Mouse (Mus musculus) lung, adult 2 months (tissue): Measurements from ENCODE around the gene Cyb5r1. TPM values are rescaled to one million over a fixed set of nuclear protein-coding genes. Genes with fewer than 3 reads are reported as not detected.
A peak's percentile ranks its signal among the peaks of the same experiment; 100 is the strongest.

ENCODE experiments used
- DNase-seq: peaks from one replicate; pipeline ENCODE4 v3.0.0; 2022
- H3K4me1 ChIP-seq: fragments of 200-500 bp; 2 replicates; pipeline ENCODE4 v1.6.1; 2011; ENCODE audit warnings: low read length; ENCODE audit not compliant: control insufficient read depth, insufficient read depth
- H3K4me3 ChIP-seq: fragments of 200-500 bp; replicated peaks from 2 replicates; pipeline ENCODE3; 2011; ENCODE audit warnings: low read depth, mild to moderate bottlenecking, control low read depth, low read length; ENCODE audit errors: extremely low read depth
- CTCF ChIP-seq: fragments of 200-500 bp; IDR thresholded peaks from 2 replicates; pipeline ENCODE4 v1.5.1; 2011; ENCODE audit warnings: mild to moderate bottlenecking, low read length, control low read depth; ENCODE audit not compliant: insufficient read depth
- POLR2A ChIP-seq: fragments of 200-500 bp; IDR thresholded peaks from 2 replicates; pipeline ENCODE4 v1.6.1; 2011; ENCODE audit warnings: low read depth, mild to moderate bottlenecking, control low read depth, low read length, borderline replicate concordance; ENCODE audit errors: extremely low read depth
- WGBS: fragments of 180-500 bp; shearing (Covaris S2); methylation state at CpG from one replicate; pipeline ENCODE4 v1.1.7; 2018; 5-methylcytosine and 5-hydroxymethylcytosine counted together
- polyA plus RNA-seq: library from polyadenylated mRNA; depleted of rRNA; stranded (reverse); fragments of >200 nt; gene quantifications from 2 replicates; pipeline ENCODE4 v1.2.3, GENCODE M21; 2012; rRNA removed

Gene Cyb5r1
- polyA plus RNA-seq: 41.6 and 59.5 TPM in 2 replicates

GRCm38 (mm10) chr1:134405509-134406413, at the start of gene Cyb5r1:
TSS of gene Cyb5r1 (plus strand) at chr1:134405559.
- under 1% methylated on average over 43 of the region's 43 CpGs for WGBS
- DNase-seq: peak; percentile 81
- Histone ChIP-seq H3K4me3 (peak within 1 kb of the TSS; percentile 76), H3K4me1 (0 out of 2 replicates have a peak, but pooled peaks cover 2% of the 10 kb centered on the region)
- TF ChIP-seq POLR2A: peak; percentile 58; the same call in 1 of the 2 replicates
- no peak for TF ChIP-seq CTCF

- WGBS: 71% methylated on average over 4 of the region's 4 CpGs
- TF ChIP-seq POLR2A: no peak
- TF ChIP-seq CTCF: no peak
- Histone ChIP-seq H3K4me1 (peaks cover 3% of the 10 kb centered on the region), H3K4me3 (no peak overlapping the region)
- no peak for DNase-seq
Measured at GRCm38 (mm10) chr1:134357461-134357860, 47.9 kb upstream of the Cyb5r1 start.

GRCm38 (mm10) chr1:134360656-134361055, 44.7 kb upstream of the Cyb5r1 start:
- 39% methylated on average over 7 of the region's 7 CpGs for WGBS
- no peak for TF ChIP-seq CTCF
- TF ChIP-seq POLR2A: no peak
- Histone ChIP-seq H3K4me3 (no peak overlapping the region), H3K4me1 (peaks cover 3% of the 10 kb centered on the region)
- no peak for DNase-seq

GRCm38 (mm10) chr1:134361195-134361856, 44.0 kb upstream of the Cyb5r1 start:
- peak overlapping the region; percentile 97 for H3K4me3 ChIP-seq
- no peak for DNase-seq
- TF ChIP-seq POLR2A (no peak), CTCF (no peak)
- H3K4me1 ChIP-seq: peaks cover 3% of the 10 kb centered on the region
- 2% methylated on average over 43 of the region's 44 CpGs for WGBS

- under 1% methylated on average over 38 of the region's 38 CpGs for WGBS
- peak; percentile 97 for DNase-seq
- Histone ChIP-seq H3K4me1 (peaks cover 3% of the 10 kb centered on the region), H3K4me3 (peak within 1 kb of the TSS; percentile 97)
- TF ChIP-seq CTCF (no peak), POLR2A (peak; percentile 99)
Measured at GRCm38 (mm10) chr1:134361857-134362212, 43.5 kb upstream of the Cyb5r1 start, which contains the start of gene Tmem183a. TSS of gene Tmem183a (minus strand) at chr1:134361979.

GRCm38 (mm10) chr1:134363194-134363593, 42.2 kb upstream of the Cyb5r1 start:
- 73% methylated on average over 4 of the region's 4 CpGs for WGBS
- H3K4me1 ChIP-seq: peaks cover 3% of the 10 kb centered on the region
- H3K4me3 ChIP-seq: no peak overlapping the region
- no peak for TF ChIP-seq POLR2A
- no peak for TF ChIP-seq CTCF
- no peak for DNase-seq

GRCm38 (mm10) chr1:134365491-134365890, 39.9 kb upstream of the Cyb5r1 start:
- DNase-seq: no peak
- WGBS: 55% methylated on average over 5 of the region's 5 CpGs

GRCm38 (mm10) chr1:134368777-134369337, 36.5 kb upstream of the Cyb5r1 start:
- TF ChIP-seq POLR2A: no peak
- peak; percentile 33; the same call in 1 of the 2 replicates for TF ChIP-seq CTCF
- no peaks in the 10 kb centered on the region for H3K4me1 ChIP-seq
- WGBS: 38% methylated on average over 9 of the region's 9 CpGs
- DNase-seq: peak; percentile 69
- H3K4me3 ChIP-seq: no peak overlapping the region

More at GRCm38 (mm10) chr1:134365491-134365890, 39.9 kb upstream of the Cyb5r1 start:
- Histone ChIP-seq H3K4me3 (no peak overlapping the region), H3K4me1 (peaks cover 2% of the 10 kb centered on the region)
- TF ChIP-seq CTCF (no peak), POLR2A (no peak)

GRCm38 (mm10) chr1:134374124-134374523, 31.2 kb upstream of the Cyb5r1 start:
- Histone ChIP-seq H3K4me1 (no peaks in the 10 kb centered on the region), H3K4me3 (no peak overlapping the region)
- TF ChIP-seq CTCF (no peak), POLR2A (no peak)
- DNase-seq: no peak
- WGBS: 63% methylated on average over 2 of the region's 2 CpGs

- TF ChIP-seq CTCF (no peak), POLR2A (no peak)
- no peak for DNase-seq
- WGBS: 80% methylated on average over 2 of the region's 2 CpGs
- Histone ChIP-seq H3K4me3 (no peak overlapping the region), H3K4me1 (0 out of 2 replicates have a peak, but pooled peaks cover 3% of the 10 kb centered on the region)
Measured at GRCm38 (mm10) chr1:134381051-134381450, 24.3 kb upstream of the Cyb5r1 start.
